Mouse (Mus musculus) neural tube, embryonic 11.5 days (tissue): Measurements from ENCODE around the gene Snph. TPM values are rescaled to one million over a fixed set of nuclear protein-coding genes. Genes with fewer than 3 reads are reported as not detected.

ENCODE experiments used
- ATAC-seq: fragments of 200-750 bp; cut with Nextera tagmentation; 2 replicates; pipeline ENCODE4 v1.8.0; 2017; ENCODE audit warnings: moderate number of reproducible peaks, mild to moderate bottlenecking, moderate TSS enrichment, moderate library complexity; ENCODE audit not compliant: insufficient read depth, low FRiP score, low TSS enrichment
- DNase-seq: peaks from one replicate; pipeline ENCODE4 v3.0.0-alpha.2; 2015; ENCODE audit warnings: low spot score
- H3K27ac ChIP-seq: fragments of 300-500 bp; sonication (generic); 2 replicates; pipeline ENCODE4 v1.5.1; 2014; ENCODE audit warnings: low read depth, mild to moderate bottlenecking, low read length
- H3K27me3 ChIP-seq: fragments of 300-500 bp; sonication (generic); 2 replicates; pipeline ENCODE4 v1.6.1; 2014; ENCODE audit warnings: mild to moderate bottlenecking, low read length, mixed read lengths; ENCODE audit not compliant: control insufficient read depth, insufficient read depth
- H3K36me3 ChIP-seq: fragments of 300-500 bp; sonication (generic); 2 replicates; pipeline ENCODE4 v1.6.1; 2014; ENCODE audit warnings: mild to moderate bottlenecking, low read length, moderate library complexity, mixed read lengths; ENCODE audit not compliant: control insufficient read depth, insufficient read depth
- H3K4me1 ChIP-seq: fragments of 300-500 bp; sonication (generic); 2 replicates; pipeline ENCODE4 v1.6.1; 2014; ENCODE audit warnings: low read length, mixed read lengths; ENCODE audit not compliant: control insufficient read depth, insufficient read depth
- H3K4me2 ChIP-seq: fragments of 300-500 bp; sonication (generic); 2 replicates; pipeline ENCODE4 v1.6.1; 2014; ENCODE audit warnings: low read depth, mild to moderate bottlenecking, moderate library complexity
- H3K4me3 ChIP-seq: fragments of 300-500 bp; sonication (generic); 2 replicates; pipeline ENCODE4 v1.5.1; 2014; ENCODE audit warnings: low read depth, low read length
- H3K9ac ChIP-seq: fragments of 300-500 bp; sonication (generic); 2 replicates; pipeline ENCODE4 v1.6.1; 2014; ENCODE audit warnings: mild to moderate bottlenecking, low read length
- H3K9me3 ChIP-seq: fragments of 300-500 bp; sonication (generic); 2 replicates; pipeline ENCODE4 v1.6.1; 2016; ENCODE audit warnings: low read length; ENCODE audit not compliant: control insufficient read depth
- WGBS: fragments of 180-500 bp; shearing (Covaris S2); extraction: QIAGEN DNeasy Blood & Tissue Kit; methylation state at CpG from one replicate; pipeline ENCODE4 v1.1.7; 2014; 5-methylcytosine and 5-hydroxymethylcytosine counted together
- polyA plus RNA-seq: library from polyadenylated mRNA; unstranded; fragments of >200 nt; fragmentation: Nextera tagmentation; extraction: Ambion mirVana; gene quantifications from 2 replicates; pipeline ENCODE4 v1.2.1, GENCODE M21; 2014

Gene Snph
- polyA plus RNA-seq, 1 experiment from 2014 or later, result 4.6 TPM

DNA sequence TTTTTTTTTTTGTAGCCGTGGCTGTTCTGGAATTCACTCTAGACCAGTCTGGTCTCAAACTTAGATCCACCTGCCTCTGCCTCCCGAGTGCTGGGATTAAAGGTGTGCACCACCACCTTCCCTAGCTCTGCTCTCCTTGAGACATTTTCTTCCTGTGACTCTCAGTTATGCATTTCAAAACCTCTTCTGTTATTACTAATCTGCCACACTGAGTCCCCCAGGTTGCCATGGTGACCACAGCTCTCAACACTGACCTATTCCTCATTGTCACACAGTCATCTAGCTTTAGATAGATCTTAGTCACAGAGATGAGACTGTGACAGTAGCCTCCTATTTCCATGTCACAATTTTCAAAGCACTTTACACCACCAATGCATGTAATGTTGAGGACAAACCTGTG, 62.9 kb downstream of the Snph start:
- WGBS, result 65% methylated on average over 2 of the region's 2 CpGs
- Histone ChIP-seq H3K4me3 (no peak overlapping the region), H3K27ac (no peak overlapping the region), H3K9ac (no peak overlapping the region), H3K9me3 (no peaks in the 10 kb centered on the region), H3K4me1 (no peaks in the 10 kb centered on the region), H3K36me3 (no peaks in the 10 kb centered on the region), H3K27me3 (no peaks in the 10 kb centered on the region), H3K4me2 (no peak overlapping the region)
- ATAC-seq (no peak), DNase-seq (no peak)

DNA sequence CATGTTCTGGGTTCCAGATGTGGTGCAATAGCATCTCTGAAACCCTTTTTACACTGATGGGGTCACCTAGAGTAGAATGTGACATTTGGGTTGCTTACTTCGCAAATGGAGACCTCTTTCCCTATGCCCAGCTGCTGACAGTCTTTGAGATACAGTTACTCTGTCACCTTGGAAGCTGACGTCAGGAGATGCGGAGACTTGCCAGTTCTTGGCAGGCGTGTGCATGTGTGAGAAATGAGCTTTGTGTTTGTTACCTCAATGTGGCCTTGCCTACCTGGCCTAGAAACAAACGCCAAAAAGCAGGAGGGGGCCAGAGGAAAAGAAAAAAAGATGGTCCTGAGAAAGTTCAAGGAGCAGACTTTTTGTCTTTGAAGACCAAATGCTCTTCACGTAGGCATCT, 65.5 kb downstream of the Snph start:
- DNase-seq, result no peak
- H3K4me3 ChIP-seq, result no peak overlapping the region
- no peak overlapping the region for H3K27ac ChIP-seq
- no peaks in the 10 kb centered on the region for H3K27me3 ChIP-seq
- 89% methylated on average over 6 of the region's 6 CpGs for whole genome bisulfite sequencing
- no peak overlapping the region for H3K9ac ChIP-seq
- H3K4me2 ChIP-seq, result no peak overlapping the region
- no peaks in the 10 kb centered on the region for H3K4me1 ChIP-seq
- peaks cover 1% of the 10 kb centered on the region; the same call in 1 of the 2 replicates for H3K36me3 ChIP-seq
- H3K9me3 ChIP-seq, result no peaks in the 10 kb centered on the region
- ATAC-seq, result no peak

DNA sequence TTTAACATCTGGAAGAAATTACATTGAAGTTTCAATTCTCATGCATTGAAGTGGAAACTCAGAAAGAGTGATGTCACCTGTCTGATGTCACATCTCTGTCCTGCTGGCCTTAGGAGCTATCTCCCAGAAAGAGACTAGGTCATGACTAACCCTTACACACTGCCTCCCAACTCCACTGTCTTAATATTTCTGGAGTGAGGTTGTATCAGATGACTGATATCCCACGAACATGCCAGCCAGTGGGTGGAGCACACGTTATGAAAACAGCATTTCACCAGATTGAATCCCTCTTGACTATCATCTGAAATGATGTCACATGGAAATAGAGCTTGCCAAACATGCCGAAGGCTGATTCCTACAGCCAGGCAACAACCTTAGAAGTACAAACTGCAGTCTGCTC, 67.4 kb downstream of the Snph start:
- H3K27me3 ChIP-seq, result no peaks in the 10 kb centered on the region
- no peak for ATAC-seq
- H3K27ac ChIP-seq, result no peak overlapping the region
- no peak overlapping the region for H3K9ac ChIP-seq
- no peak overlapping the region for H3K4me2 ChIP-seq
- DNase-seq, result no peak
- no peaks in the 10 kb centered on the region for H3K9me3 ChIP-seq
- H3K4me1 ChIP-seq, result no peaks in the 10 kb centered on the region
- WGBS, result 86% methylated on average over 3 of the region's 3 CpGs
- no peak overlapping the region for H3K4me3 ChIP-seq
- peaks cover 3% of the 10 kb centered on the region; the same call in 1 of the 2 replicates for H3K36me3 ChIP-seq

DNA sequence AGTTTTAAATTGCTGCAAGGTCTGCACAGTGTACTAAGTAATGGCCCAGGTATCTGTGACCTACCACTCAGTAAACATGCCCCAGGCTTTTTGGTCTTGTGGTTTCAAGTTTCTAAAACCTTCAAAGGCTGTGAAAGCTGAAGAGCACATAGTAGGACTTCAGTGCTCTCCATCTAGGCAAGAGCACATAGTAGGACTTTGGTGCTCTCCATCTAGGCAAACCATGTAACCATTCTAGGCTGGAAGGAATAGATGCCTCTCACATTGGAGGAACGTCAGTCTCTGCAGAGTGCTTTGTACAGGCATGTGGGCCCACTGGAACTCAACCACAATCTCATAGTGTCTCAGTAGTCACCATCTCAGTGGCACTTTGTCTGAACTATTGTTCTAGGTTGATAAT, 68.4 kb downstream of the Snph start:
- Histone ChIP-seq H3K4me1 (no peaks in the 10 kb centered on the region), H3K27me3 (no peaks in the 10 kb centered on the region), H3K4me3 (no peak overlapping the region), H3K4me2 (no peak overlapping the region), H3K9me3 (no peaks in the 10 kb centered on the region), H3K27ac (no peak overlapping the region), H3K36me3 (peaks cover 6% of the 10 kb centered on the region; the same call in 1 of the 2 replicates), H3K9ac (no peak overlapping the region)
- WGBS, result 90% methylated on average over 1 of the region's 1 CpGs
- DNase-seq (no peak), ATAC-seq (no peak)

DNA sequence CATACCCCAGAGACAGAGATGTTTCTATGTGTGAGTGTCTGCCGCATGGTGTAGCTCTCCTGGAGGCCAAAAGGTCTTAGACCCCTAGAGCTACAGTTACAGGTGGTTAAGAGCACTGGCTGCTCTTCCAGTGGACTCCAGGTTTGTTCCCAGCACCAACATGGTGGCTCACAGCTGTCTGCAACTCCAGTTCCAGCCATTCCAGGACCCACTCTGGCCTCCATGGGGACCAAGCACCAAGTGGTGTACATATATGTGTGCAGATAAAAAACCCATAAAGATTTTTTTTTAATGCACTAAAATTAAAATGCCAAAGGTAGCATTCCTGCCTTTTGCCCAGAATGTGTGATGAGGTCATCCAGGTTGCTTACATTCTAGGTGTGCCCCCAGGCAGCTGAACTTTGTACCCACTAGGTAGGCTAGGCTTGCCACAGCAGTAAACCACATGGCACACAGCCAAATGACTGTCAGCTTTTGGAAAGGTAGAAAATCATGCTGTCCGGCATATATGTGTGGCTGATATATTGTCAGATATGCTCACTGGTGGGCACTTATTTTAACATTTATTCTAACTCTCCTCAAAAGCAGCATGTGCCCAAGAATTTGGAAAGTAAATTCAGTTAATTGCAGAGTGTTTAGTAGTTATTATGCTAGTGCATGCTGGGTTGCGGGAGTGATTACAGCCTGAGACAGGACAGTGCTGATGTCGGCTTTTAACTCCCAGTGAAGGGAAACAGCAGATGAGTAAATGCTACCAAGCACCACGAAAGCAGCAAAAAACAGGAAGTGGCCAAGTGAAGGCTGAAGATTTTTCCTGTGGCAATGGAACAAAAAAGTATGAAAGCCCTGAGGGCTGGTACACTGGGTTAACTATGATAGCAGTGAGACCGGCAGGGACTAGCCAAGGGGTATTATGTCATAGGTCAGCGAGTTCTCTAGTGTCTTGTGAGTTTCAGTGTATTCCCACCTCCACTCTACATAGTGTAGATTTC, 69.2 kb downstream of the Snph start:
- WGBS, result 89% methylated on average over 7 of the region's 7 CpGs
- H3K27me3 ChIP-seq, result no peaks in the 10 kb centered on the region
- no peak overlapping the region for H3K4me2 ChIP-seq
- H3K4me3 ChIP-seq, result no peak overlapping the region
- H3K4me1 ChIP-seq, result no peaks in the 10 kb centered on the region
- no peaks in the 10 kb centered on the region for H3K9me3 ChIP-seq
- no peak overlapping the region for H3K9ac ChIP-seq
- DNase-seq (no peak), ATAC-seq (no peak)
- H3K27ac ChIP-seq, result no peak overlapping the region
- H3K36me3 ChIP-seq, result peaks cover 8% of the 10 kb centered on the region

DNA sequence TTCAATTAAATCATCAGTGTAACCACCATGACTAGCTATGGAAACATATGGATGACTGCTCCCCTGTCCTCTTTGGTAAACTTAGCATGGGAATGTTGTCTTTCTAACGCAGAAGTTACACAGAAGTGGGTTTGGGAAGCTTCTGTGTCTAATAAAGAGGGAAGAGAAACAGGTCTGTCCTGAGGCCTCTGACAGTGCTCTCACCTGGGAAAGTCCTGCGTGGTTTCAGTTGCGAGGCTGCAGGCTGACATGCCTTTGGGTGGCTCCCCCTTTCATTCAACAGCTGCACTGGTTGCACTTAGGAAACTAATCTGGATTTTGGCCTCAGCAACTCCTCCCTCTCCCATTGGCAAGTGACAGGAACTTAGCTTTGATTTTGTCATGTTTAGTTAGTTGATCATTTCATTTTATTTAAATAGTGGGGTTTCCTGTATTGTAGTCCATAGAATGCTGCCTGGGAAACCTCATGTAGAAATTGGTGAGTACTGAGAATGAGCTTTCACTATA, 82.7 kb downstream of the Snph start:
- no peak for ATAC-seq
- H3K36me3 ChIP-seq, result peaks cover 7% of the 10 kb centered on the region; the same call in 1 of the 2 replicates
- no peak overlapping the region for H3K27ac ChIP-seq
- no peak overlapping the region for H3K9ac ChIP-seq
- H3K4me3 ChIP-seq, result no peak overlapping the region
- WGBS, result 97% methylated on average over 3 of the region's 3 CpGs
- H3K4me2 ChIP-seq, result no peak overlapping the region
- DNase-seq, result no peak
- no peaks in the 10 kb centered on the region for H3K4me1 ChIP-seq
- no peaks in the 10 kb centered on the region for H3K9me3 ChIP-seq
- no peaks in the 10 kb centered on the region for H3K27me3 ChIP-seq

DNA sequence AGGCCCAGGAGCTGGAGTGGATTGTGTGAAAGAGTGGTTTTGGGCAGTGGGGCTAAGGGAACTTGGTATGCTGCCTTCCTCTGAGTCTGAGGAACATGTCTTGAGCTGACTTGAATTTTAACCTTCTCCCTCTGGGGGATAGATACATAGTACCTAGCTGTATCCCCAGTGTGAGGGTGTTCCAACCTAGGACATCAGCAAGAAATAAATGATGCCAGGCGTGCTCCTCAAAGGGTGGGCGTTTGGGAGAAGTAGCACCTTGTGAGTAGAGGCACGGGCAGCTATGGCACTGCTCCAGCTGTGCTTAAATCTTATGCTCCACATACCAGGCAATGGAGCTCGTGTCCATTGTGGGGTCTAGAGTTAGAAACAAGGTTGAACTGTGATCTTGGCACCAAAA, 85.8 kb downstream of the Snph start:
- Histone ChIP-seq H3K27ac (no peak overlapping the region), H3K4me1 (0 out of 2 replicates have a peak, but pooled peaks cover 1% of the 10 kb centered on the region), H3K36me3 (peaks cover 3% of the 10 kb centered on the region; the same call in 1 of the 2 replicates), H3K4me2 (no peak overlapping the region), H3K4me3 (no peak overlapping the region), H3K9ac (no peak overlapping the region), H3K9me3 (no peaks in the 10 kb centered on the region), H3K27me3 (no peaks in the 10 kb centered on the region)
- no peak for ATAC-seq
- 89% methylated on average over 4 of the region's 4 CpGs for WGBS
- DNase-seq, result no peak

DNA sequence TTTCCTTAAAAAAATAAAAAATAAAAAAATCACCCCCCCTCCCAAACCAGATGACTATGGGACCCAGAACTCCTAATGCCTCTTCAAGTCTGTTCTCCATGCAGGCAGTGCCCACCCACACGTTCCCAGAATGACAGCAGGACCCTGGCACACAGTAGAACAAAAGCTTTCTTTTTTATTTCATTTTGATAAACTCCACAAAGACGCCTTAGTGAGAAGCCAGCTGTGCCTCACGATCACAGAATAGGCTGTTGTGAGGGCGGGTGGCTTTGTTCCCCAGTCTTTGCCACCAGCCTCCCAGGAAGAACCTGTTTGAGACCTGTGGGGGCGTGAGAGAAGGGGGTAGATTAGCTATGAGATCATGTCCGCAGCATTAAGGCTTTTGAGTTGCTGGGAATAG, 87.7 kb downstream of the Snph start:
- WGBS, result 81% methylated on average over 6 of the region's 6 CpGs
- Histone ChIP-seq H3K9me3 (no peaks in the 10 kb centered on the region), H3K27me3 (no peaks in the 10 kb centered on the region), H3K4me3 (no peak overlapping the region), H3K4me1 (0 out of 2 replicates have a peak, but pooled peaks cover 4% of the 10 kb centered on the region), H3K4me2 (no peak overlapping the region), H3K9ac (no peak overlapping the region), H3K27ac (no peak overlapping the region), H3K36me3 (no peaks in the 10 kb centered on the region; the same call in 1 of the 2 replicates)
- ATAC-seq (no peak), DNase-seq (no peak)
